Comparison of ENCODE assay signal across 25 mouse cellular contexts in the genomic region with DNA sequence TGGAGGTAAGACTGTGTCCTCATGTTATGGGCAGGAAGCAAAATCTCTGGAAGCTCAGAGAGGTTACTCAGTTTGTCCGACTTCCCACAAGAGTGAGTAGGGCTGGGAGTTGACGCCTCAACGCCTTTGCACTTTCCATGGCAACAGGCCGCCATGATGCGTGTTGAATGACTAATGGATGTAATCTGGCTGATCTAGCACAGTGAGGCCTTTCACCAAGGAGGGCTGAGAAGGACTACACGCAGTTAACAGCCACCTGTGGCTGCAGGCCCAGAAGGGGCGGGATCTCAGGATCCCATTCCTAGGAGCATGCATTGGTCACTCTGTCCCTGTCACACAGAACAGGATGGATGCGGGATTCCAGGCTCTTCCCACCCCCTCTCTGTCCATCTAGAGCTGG. TPM values are rescaled to one million over a fixed set of nuclear protein-coding genes. Genes with fewer than 3 reads are reported as not detected.
DNase-seq lines count a peak whose midpoint lies in the region; ATAC-seq and TF ChIP-seq lines count a peak whose summit lies in the region.
"Had no signal": no experiment of that assay in that cellular context is flagged by ENCODE, and none has a peak within 500 bp of the region (broad histone marks: within the 10 kb centered on the region; RNA-seq: fewer than 3 reads in every experiment).

No protein-coding gene starts in this region.

- TF ChIP-seq CTCF in forebrain, postnatal 0 days (IDR thresholded peaks at IDR 0.05; ENCODE audit: low read depth): no peak

- no peak; the same call in 1 of the 2 replicates for ATAC-seq in forebrain, postnatal 0 days
- no peak for ATAC-seq in forebrain, embryonic 15.5 days (replicated peaks)
- ATAC-seq: forebrain, embryonic 16.5 days; inflammation-experienced regulatory T-cells, adult 6 months had no signal

- H3K4me1 ChIP-seq in forebrain, postnatal 0 days (ENCODE audit: insufficient read depth): peaks cover 27% of the 10 kb centered on the region
- H3K4me1 ChIP-seq in forebrain, embryonic 15.5 days: peaks cover 55% of the 10 kb centered on the region
- H3K4me1 ChIP-seq: liver, embryonic 13.5 days had no signal

- H3K4me2 ChIP-seq in forebrain, postnatal 0 days (ENCODE audit: low read depth): no peak overlapping the region
- H3K4me2 ChIP-seq in forebrain, embryonic 15.5 days (replicated peaks): no peak overlapping the region
- H3K4me2 ChIP-seq: heart, embryonic 13.5 days; liver, embryonic 13.5 days; midbrain, embryonic 12.5 days; stomach, embryonic 15.5 days had no signal

- 52% methylated on average over 8 of the region's 8 CpGs for WGBS in forebrain, postnatal 0 days
- 52% methylated on average over 8 of the region's 8 CpGs for WGBS in forebrain, embryonic 15.5 days

- H3K27me3 ChIP-seq in forebrain, postnatal 0 days (ENCODE audit: insufficient read depth, low read length): no peaks in the 10 kb centered on the region
- H3K27me3 ChIP-seq in forebrain, embryonic 15.5 days: 0 out of 2 replicates have a peak, but pooled peaks cover 3% of the 10 kb centered on the region

- peak; percentile 35 for DNase-seq in forebrain, postnatal 0 days
- DNase-seq in layer of hippocampus, adult 9-11 months: peak; percentile 44
- DNase-seq in layer of hippocampus, adult 9-10 months (ENCODE audit: low spot score): no peak
- peak; percentile 18 for DNase-seq in 3T3-L1 (ENCODE audit: low read depth, low spot score)
- DNase-seq in Muller cell, postnatal 12 days (ENCODE audit: inconsistent ontology term): peak; percentile 65
- no peak for DNase-seq in heart, adult 9 months (ENCODE audit: low spot score in 2 of 2)
- DNase-seq: adrenal gland, postnatal 10 days; gastrocnemius, postnatal 25 days; heart, adult 18-20 months; heart, postnatal 14 days; kidney, adult 18-20 months; liver, embryonic 13.5 days; lung, adult 2 months; lung, postnatal 14 days; thymus, postnatal 25 days had no signal

- no peaks in the 10 kb centered on the region for H3K9me3 ChIP-seq in forebrain, postnatal 0 days (ENCODE audit: low read length)
- H3K9me3 ChIP-seq in forebrain, embryonic 15.5 days: no peaks in the 10 kb centered on the region
- H3K9me3 ChIP-seq: embryonic facial prominence, embryonic 10.5 days; heart, embryonic 13.5 days; liver, embryonic 13.5 days; midbrain, embryonic 12.5 days; neural tube, embryonic 12.5 days; stomach, embryonic 15.5 days had no signal

- H3K9ac ChIP-seq in forebrain, postnatal 0 days: no peak overlapping the region
- no peak overlapping the region for H3K9ac ChIP-seq in forebrain, embryonic 15.5 days (replicated peaks)
- H3K9ac ChIP-seq: heart, embryonic 13.5 days; liver, embryonic 13.5 days; midbrain, embryonic 12.5 days; neural tube, embryonic 12.5 days; stomach, embryonic 15.5 days had no signal

- H3K4me3 ChIP-seq in forebrain, postnatal 0 days (ENCODE audit: low read depth, low read length): no peak overlapping the region
- no peak overlapping the region for H3K4me3 ChIP-seq in forebrain, embryonic 15.5 days
- H3K4me3 ChIP-seq: embryonic facial prominence, embryonic 10.5 days; heart, embryonic 13.5 days; liver, embryonic 13.5 days; midbrain, embryonic 12.5 days; neural tube, embryonic 12.5 days; stomach, embryonic 15.5 days had no signal

- no peaks in the 10 kb centered on the region for H3K36me3 ChIP-seq in forebrain, postnatal 0 days (ENCODE audit: insufficient read depth)
- no peaks in the 10 kb centered on the region for H3K36me3 ChIP-seq in forebrain, embryonic 15.5 days
- H3K36me3 ChIP-seq: embryonic facial prominence, embryonic 10.5 days; heart, embryonic 13.5 days; liver, embryonic 13.5 days; midbrain, embryonic 12.5 days; neural tube, embryonic 12.5 days; stomach, embryonic 15.5 days had no signal

- H3K27ac ChIP-seq in forebrain, postnatal 0 days (ENCODE audit: low read depth, low read length): no peak overlapping the region
- no peak overlapping the region for H3K27ac ChIP-seq in forebrain, embryonic 15.5 days (replicated peaks)
- H3K27ac ChIP-seq: embryonic facial prominence, embryonic 10.5 days; heart, embryonic 13.5 days; kidney, postnatal 0 days; liver, embryonic 13.5 days; midbrain, embryonic 12.5 days; neural tube, embryonic 12.5 days; stomach, embryonic 15.5 days had no signal

RNA-seq across cellular contexts. Expression of a gene that starts 1.0 kb away (rescaled TPM):
- total RNA-seq in forebrain, postnatal 0 days (2014; rRNA removed): 154 and 193 TPM in 2 replicates
- polyA plus RNA-seq in forebrain, postnatal 0 days (2015; fragmentation: Nextera tagmentation; extraction: Ambion mirVana): 59.4 and 65.2 TPM in 2 replicates
- 48.2 and 52.8 TPM in 2 replicates for polyA plus RNA-seq in forebrain, embryonic 15.5 days (2015; fragmentation: Nextera tagmentation; extraction: Ambion mirVana)
- total RNA-seq: megakaryocyte progenitor cell, adult 5-6 weeks had no signal

RNA-seq across cellular contexts. Expression of a gene that starts 36.9 kb away (rescaled TPM):
- 0.38 and 0.71 TPM in 2 replicates for total RNA-seq in forebrain, postnatal 0 days (2014; rRNA removed)
- polyA plus RNA-seq in forebrain, postnatal 0 days (2015; fragmentation: Nextera tagmentation; extraction: Ambion mirVana): 0.19 and 0.30 TPM in 2 replicates
- 0.08 and 0.14 TPM in 2 replicates for polyA plus RNA-seq in forebrain, embryonic 15.5 days (2015; fragmentation: Nextera tagmentation; extraction: Ambion mirVana)

Comparison
In these comparisons a context has a peak if more than half of its experiments do, and no peak if none do; other contexts are left out.
1. DNase-seq: peak in forebrain, postnatal 0 days (single experiment), layer of hippocampus, adult 9-11 months (single experiment), 3T3-L1 (single experiment) and Muller cell, postnatal 12 days (single experiment); none in layer of hippocampus, adult 9-10 months (single experiment) and heart, adult 9 months (0 of 2).